Mouse (Mus musculus): ENCODE measurements at regions not wholly inside any gene's neighbourhood (a gene's known extent, or its start where the extent isn't known, plus 50 kb on each side); places are given as distances from the start of the nearest gene placed in this dataset.

DNA sequence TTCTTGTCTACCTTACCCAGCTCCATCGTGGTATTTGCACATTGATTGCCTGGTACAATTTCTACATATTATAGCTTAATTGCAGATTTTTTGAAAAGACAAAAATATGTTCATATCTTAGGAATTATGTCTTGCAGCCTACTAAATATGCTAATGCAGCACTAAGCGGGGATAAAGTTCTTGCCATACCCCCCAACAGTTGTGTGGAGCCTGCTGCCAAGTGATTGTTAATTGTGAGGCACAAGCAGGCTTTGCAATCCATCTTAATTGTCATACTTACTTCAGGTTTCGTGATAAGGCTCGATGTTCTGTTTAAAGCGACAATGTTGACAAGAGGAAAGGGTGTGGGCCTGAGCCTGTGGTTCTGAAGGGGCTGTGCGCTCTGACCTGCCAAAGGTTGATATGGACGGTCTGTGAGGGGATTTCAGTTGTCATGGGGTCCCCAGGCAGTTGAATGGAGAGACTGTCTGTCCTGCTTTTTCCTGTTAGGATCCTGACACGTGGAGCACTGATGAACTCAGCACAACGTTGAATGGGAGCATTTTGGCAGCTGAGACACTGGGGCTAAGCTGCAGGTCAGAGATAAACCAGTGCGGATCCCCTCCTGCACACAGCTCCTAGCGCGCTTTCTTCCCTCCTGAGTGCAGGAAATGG lies 54.5 kb upstream of the Zeb2 start:
- no peak for DNase-seq (ENCODE audit: extremely low read depth, insufficient read length, low spot score)

DNA sequence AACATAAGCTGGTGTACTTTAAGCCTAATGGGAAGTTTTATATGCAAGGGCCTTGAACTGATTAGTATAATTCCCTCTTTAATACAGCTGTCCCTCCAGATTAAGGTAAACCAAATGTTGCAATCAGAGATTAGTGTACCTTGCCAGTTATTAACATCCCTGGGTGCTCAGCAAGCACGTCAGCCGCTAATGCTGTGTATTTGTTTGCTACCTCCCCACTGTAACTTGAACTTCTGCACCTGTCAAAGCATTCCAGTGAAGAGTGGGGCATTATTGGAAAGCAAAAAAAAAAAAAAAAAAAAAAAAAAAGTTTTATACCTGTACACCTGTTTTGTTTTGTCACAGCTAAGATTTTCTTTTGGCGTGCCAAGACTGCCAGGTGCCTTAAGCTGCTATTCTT lies 53.1 kb upstream of the Zeb2 start:
- DNase-seq (ENCODE audit: extremely low read depth, insufficient read length, low spot score), result no peak

DNA sequence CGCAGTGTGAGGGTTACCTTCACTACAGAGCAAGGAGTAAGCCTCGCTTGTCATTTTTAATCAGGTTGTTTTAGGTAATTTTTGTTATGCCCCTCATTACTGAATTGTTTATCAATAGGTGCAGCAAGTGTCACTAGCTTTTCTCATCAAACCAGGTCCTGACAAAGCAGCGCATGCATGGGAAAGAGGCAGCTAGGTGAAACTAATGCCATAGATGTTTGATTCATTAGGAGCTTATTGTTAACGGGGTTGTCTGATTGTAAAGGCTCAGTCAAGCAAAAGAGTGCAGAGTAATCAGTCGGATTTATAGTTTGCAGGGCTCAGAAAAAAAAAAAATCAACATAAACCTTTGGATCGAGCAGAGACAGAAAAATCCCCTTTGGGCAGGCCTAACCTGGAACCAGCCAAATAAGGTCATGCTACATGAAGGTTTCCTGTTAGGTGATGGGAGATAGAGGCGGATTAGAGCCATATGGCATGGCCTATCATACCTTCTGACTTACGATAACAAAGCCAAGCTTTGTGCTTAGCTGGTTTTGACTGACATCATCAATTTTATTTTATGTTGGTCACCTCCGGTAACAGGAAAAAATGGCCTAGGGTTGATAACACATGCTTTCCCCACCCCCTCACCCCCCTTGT lies 52.4 kb upstream of the Zeb2 start:
- DNase-seq (ENCODE audit: extremely low read depth, insufficient read length, low spot score), result no peak

DNA sequence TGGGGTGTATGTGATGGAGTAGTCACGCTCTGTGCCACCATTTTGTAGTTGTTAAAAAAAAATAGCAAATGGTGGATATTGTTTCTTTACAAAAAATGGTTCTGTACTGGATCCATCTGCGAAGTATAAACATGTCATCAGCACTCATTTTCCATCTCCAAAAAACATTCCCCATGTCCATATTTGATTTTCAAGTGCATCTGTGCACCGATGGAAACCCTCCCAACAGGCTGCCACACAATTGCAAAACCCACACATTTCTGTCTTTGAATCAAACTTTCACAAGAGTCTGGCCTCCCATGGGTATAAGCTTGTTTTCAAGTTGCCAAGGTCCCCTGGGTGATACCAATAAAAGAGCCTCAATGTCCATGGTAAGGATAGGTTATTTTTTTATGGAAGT lies 51.4 kb upstream of the Zeb2 start:
- DNase-seq (ENCODE audit: extremely low read depth, insufficient read length, low spot score), result no peak

Measured in 3134 (cell line).